Mouse (Mus musculus) cerebellum, adult 8-10 months (tissue): Measurements from ENCODE around the gene Spon1.
A peak's percentile ranks its signal among the peaks of the same experiment; 100 is the strongest.

Experiments used
- DNase-seq: peaks from one replicate; pipeline ENCODE4 v3.0.0; 2022

Gene Spon1

DNA sequence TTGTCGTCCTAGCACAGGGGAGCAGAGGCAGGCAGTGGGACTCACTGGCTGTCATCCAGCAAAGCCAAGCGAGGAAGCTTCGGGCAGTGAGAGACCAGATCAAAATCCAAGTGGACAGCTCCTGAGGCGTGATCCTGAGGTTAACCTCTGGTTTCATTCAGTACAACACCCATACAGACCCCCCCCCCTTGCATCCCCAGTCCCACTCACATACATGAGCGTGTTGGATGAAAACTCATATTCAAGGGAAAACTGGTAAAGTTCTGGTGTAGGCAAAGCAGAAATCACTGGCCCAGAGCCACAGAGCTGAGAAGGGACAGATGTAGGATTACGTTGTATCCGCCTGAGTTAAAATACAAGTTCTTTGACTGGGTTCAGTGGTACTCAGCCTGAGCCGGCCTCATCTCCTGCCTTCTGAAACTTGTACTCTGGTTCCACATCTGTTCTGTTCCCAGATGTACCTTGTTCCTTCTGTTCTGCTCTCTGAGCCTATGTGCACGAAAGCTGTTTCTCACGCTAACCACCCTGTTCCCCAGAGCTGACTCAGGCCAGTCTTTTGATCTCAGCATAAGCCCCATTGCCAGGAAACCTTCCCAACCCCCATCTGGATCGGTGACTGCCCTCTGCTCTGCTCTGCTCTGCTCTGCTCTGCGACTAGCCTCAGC is 143.5 kb downstream of the Spon1 start:
- DNase-seq, result no peak

DNA sequence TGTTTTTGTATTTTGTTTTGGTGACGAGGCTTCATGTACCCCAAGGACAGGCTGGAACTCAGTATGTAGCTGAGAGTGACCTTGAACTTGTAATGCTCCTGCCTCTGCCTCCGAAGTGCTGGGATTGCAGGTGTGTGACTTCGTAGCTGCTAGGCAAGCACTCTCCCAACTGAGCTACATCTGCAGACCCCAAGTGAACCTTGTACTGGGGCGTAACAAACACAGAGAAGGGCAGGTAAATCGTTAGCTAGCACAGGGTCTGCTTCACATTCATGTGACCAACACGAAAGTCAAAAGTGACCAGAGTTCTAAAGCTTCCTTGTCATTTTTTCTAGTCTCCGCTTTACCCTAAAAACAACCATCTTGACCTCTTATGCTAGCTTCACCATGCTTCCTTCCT is 145.1 kb downstream of the Spon1 start:
- DNase-seq, result no peak

DNA sequence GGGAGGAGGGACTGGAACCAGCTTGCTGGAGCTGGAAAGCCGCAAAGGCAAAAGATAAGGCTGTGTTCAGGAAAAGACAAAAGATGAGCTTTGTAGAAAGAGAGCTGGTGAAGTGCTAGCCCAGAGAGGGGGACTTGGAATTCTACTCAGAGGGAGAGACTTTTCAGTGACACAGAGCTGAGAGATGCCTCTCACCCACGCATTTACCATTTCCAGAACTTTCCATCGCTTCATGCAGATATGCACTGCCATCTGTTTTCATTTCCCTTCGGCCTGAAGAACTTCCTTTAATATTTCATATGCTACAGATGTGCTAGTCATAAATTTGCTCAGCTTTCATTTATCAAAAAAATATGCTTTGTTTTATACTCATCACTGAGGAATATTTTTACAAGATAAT is 150.1 kb downstream of the Spon1 start:
- DNase-seq, result no peak

DNA sequence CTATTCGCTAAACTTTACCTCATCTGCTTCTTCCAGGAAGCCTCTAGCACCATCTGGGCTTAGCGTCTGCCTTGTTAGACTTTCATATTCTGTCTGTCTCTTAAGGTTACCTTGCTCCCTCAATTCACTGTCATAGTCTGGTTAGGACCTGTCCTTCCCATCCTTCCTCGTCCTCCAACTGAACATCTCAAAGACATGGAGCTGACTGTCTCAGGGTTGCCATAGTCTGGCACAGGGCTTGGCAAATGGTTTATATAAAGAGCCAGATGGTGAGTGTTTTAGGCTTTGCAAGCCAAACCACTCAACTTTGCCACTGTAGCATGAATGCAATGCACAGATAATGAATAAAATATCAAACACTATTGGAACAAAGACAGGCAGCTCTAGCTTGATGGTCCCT is 153.1 kb downstream of the Spon1 start:
- no peak for DNase-seq

DNA sequence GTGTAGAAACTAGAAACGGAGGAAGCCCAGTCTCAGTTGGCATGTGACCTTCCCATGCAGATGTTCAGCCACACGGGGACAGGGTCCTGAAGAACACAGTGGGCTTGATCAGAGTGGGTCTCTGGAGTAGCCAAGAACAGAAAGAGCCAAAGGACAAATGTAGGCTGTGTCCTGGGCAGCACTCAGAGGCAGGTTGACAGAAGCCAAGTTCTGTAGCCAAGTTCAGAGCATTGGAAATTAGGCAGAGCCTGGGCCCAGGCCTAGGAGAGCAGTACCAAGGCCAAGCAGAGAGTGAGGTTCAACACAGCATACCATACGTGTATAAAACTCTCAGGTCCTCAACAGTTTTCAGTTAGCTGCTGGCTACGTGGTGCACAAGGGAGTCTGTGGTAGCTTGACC is 153.7 kb downstream of the Spon1 start:
- no peak for DNase-seq

DNA sequence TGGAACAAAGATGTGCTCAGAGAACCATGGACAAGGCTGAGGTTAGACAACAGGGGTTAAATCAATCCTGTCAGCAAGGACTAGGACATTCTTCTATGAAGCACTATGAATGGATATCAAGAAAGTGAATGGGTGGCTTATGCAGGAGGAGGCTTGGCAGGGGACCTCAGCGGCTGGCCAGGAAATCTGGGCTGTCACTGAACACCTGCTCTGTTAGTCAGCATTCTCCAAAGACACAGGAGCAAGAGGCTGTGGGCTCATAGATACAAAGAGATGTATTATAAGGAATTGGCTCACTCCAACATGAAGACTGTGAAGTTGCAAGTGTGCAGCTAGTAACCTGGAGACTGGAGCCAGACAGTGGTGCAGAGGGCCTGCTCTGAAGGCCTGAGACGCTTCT is 154.3 kb downstream of the Spon1 start:
- DNase-seq, result peak; percentile 22

DNA sequence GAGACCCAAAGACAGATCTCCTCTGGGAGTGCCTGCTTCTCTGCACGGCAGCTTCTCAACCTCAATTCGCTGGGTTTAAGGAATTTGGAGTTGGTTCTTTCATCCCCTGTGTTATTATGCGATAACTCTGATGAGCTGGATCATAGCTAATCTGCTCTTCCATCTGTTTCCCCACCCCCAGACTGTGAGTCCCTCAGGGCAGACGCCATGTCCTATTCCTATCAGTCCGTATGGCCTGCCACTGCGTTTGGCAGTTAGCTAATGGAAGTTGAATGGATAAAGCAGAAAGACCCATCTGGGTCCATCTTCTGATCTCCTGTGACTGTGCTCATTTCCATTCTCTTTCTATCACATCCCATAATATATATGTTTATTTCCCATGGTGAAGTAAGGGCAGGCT is 158.8 kb downstream of the Spon1 start:
- no peak for DNase-seq

DNA sequence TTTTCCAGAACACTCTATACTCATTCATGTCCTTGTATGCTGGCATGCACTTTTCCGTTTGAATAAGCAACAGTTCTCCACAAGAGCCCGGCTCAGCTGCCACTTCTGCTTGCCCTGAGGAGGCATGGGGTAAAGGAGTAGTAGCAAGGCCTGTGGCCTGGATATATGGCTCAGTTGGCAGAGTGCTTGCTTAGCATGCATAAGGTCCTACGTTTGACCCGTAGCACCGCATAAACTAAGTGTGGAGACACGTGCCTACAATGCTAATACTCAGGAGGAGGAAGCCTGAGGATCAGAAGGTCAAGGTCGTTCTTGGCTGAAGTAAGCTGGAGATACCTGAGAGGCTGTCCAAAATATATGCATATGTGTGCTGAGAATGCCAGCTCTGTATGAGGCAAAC is 185.1 kb downstream of the Spon1 start:
- no peak for DNase-seq

DNA sequence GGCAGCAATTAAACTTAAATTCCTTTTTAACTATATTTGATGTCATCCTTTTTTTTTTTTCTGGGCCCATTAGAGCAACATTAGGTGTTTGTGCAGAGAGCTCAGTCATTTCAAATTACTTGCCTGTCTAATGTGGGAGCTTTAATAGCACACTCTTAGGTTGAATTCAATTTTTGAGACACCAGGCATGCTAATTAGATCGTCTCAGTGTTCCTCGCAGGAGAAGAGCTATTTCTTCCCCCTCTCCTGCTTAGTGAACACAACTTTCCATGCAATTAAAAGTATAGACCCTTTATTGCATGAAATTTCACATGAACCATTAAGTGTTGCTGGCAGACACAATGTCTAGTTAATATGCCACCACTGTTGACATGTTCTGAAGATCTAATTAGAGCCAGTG is 189.6 kb downstream of the Spon1 start:
- DNase-seq, result no peak

DNA sequence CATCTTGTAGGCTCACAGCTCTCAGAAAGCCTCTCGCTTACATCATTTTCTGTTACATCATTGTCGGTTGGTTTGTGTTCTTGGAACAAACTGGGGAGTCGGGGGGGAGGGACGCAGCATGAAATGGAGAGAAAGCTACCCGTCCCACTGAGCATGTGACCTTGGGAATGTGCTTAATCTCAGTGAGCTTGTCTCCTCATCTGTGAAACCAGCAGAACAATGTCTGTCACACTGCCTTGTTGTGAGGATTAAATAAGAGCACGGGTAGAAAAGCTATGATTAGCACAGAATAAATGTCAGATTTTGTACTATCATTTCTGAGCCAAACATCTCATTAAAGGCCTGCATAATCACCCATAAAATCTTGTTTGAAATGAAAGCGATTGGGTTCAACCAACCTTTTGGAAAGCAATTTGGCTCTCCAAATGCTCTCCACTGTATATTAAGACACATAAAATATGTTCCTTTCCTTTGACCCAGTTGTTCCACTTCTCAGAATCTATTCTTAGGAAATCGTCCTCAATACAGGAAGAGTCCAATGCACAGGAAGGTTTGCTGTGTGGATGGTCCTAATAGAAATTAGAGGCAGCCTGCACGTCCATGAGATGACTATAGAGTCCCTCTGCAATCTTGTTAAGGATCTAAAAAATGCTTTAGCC is 195.2 kb downstream of the Spon1 start:
- DNase-seq, result no peak

DNA sequence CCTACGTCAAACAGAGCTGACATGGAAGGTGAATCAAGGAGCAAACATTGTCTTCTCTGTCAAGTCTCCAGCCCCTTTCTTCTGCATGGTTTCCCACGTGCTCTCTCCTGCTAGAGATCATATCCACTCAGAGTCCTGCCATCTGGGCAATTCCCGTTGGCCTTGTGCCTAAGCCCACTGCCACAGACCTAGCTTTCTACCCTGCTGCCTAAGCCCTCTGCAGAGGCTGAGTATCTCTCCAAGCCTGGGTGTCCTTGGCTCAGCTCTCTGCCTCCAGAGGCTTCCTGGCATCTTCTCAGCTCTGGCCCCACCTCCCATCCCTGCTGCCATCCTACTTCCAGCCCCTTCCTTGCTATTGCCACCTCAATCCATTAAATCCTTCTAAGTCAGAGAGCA is 195.7 kb downstream of the Spon1 start:
- peak; percentile 37 for DNase-seq

DNA sequence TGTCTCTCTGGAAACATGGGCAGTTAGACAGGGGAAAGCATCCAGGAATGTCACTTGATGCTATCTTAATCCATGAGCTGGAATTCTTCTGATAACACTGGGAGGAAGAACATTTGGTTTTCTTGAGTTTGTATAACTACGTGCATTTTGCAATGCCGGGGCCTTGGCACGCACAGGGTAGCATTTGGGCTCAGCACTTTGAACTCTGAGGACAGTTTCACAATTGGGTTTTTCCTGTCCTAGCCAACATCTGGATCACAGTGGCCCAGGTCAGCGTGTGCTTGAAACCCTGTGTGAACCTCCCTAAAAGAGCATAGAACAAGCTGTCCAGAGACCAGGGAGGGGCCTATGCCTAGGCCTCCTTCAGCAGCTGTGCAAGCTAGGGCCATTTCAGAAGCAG is 196.3 kb downstream of the Spon1 start:
- DNase-seq, result no peak

DNA sequence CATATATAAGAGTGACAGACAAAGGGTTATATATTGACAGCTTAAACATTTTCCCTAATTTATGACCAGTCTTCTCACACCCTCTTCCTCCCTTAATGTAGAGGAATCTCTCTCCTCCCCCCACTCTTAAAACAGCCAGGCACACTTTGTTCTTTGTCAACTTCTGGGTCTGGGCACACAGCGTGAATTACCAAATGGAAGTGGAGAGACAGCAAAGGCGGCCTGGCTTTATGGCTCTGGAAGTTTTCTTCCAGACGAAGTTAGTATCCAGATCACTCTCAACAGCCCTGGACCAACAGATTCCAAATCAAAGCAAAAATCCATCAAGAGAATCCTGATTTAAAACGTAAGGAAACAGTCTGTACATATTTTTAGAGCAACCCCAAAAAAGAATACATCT is 198.0 kb downstream of the Spon1 start:
- no peak for DNase-seq

DNA sequence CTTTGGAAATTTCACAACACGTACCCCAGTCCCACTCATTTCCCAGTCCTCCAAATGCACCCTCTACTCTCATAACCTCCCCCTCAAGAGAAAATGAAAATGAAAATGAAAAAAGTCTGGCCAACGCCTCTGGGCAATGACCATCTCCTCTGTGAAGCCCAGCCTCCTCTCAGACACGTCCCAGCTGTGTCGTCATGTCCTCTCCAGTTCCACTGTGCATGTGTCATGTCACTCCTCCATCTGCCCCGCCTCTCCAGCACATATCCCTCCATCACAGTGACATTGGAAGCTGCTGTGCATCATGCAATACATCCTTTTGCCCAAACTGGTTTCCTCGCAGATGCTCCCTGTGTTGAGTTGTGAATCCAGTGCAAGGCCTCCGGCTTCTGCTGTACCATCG is 199.8 kb downstream of the Spon1 start:
- DNase-seq, result no peak

DNA sequence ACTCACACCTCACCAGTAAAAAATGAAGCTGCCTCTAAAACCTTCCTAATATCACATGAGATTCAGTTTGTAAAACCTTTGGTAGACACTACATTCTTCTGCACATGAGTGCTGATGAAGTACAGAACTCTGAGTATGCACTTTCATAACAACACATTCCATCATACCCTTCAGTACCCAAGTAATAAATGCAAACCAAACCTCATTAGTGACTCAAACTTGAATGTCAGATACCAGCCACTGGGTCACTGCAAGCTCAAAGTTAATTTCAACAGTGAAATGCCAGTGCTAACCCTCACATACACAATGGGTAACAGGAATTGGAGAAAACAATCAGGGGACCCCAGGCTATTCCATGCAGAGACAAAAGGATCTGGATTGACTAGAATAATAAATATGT is 203.4 kb downstream of the Spon1 start:
- no peak for DNase-seq

DNA sequence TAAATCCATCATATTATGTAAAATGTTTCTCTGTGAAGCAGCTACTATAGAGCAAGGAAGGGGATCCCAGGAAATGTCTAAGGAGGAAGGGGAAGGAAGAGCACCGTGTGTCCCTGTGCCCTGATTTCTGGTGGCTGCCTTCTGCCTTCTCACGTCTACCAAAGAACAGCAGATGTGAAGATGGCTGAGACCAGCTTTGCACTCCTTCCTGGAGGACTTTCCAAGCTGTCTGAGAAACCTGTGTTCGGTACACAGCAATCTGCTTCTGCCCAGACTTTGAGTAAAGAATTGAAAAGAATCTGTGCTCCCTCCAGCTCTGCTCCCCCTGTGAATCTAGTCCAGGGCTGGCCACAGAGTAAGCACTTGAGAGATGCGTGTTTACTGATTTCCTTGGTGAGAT is 206.7 kb downstream of the Spon1 start:
- DNase-seq, result no peak

DNA sequence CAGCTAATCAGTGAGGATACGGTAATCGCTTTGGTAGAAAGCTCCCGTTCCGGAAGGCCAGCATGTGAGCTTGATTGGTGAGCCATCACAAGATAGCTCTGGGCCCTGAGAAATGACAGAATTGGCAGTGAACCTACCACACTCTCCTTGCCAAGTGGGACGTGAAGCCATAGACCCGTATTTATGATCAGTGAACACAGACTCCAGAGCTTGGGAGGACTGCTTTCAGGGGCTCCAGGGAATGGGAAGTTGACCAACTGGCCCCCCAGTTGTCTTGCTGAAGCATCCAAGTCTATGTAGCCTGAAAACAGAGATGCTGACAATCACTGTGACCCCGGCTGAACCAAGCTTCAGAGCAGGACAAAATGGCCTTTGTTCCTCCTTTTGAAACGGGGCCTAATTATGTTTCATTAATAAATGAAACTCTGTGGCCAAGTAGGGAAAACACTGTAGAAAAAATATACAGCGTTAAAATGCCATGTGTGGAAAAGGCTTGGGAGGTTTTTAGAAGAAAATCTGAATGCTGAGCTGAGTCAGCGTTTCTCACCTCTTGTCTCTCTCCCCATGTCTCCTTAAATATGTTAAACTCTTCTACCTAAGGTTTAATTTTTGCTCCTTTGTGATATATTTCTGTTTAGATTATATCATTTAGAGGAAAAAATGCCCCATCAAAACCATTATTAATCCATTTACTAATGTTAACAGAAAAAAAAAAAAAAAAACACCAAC is 220.8 kb downstream of the Spon1 start:
- peak; percentile 31 for DNase-seq

DNA sequence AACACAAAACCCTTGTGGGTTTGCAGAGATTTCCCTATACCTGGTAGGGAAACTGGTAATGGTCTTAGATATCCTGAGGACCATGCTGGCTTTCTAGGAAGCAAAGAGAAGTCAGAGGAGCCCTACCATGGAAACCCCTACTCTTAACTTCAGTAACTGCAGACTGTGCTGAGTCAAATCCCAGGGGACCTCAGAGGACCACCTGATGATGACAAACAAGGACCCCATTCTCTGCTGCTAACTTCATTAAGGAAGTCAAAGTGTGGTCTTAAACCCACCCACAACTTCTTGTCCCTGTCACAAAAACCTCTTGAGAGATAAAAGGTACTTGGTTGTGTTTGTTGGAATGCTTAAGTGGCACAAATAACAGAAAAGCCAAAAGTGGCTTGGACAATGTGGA is 222.4 kb downstream of the Spon1 start:
- no peak for DNase-seq

DNA sequence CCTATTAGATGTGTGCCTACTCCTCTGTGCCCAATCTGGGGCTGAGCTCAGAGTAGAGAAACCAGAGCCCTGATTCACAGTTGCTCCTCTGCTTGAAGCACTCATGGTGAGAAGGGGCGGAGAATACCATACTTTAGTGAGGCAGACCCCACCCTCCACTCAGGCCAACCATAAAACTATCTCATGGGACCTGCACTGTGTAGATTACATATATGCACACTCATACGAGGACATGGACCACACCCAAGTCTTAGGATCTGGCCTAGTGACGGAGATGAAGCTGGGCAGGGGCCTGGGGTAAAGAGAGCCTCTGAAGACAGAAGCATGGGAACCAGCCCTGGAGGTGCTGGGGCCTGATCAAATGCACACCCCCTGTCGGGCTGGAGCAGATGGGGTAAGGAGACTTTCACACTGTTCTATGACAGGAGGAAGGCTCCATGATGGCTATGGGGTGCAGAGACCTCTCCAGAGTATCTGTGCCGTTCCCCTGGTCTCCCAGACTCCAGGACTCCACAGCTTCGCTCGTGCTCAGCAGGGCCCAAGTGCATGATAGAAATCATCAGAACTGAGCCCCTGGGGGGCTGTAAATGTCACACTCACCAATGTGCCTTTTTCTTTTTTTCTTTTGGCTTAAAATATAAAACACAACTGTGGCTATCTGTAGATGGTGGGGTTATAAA is 232.0 kb downstream of the Spon1 start:
- DNase-seq, result no peak

DNA sequence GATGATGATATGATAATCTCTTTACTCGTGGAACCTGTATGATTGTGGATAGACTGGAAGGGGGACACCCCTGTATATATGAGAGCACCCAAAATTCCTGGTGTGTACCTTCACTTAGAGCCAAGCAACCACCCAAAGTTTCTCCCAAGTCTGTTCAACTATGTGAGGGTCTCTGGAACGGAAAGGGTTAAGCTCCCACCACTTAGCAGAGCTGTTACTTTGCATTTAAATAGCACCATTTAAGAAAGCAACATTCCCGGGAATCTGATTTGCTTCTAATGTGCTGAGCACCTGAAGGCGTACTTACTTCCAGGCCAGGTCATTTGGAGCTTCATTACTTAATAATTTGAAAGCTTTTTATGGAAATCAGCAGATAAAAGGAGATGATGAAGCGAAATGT is 238.4 kb downstream of the Spon1 start:
- DNase-seq, result no peak

DNA sequence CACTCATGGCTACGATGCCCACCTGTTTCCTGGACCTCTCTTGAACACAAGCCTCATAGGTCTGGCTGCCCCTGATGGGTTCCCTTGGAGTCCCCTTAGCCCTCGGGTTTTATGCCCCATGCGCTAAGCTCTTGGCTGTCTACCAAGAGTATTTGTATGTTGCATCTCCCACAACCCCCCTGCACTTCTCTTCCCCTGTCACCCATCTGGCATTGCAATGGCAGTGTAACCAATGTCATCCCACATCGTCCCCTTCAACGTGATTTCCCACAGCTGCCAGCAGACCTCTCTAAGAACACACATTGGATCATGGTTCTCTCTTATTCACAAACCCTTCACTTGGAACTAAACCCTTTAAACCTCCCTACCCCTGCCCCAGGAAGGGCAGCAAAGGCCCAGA is 239.7 kb downstream of the Spon1 start:
- no peak for DNase-seq

DNA sequence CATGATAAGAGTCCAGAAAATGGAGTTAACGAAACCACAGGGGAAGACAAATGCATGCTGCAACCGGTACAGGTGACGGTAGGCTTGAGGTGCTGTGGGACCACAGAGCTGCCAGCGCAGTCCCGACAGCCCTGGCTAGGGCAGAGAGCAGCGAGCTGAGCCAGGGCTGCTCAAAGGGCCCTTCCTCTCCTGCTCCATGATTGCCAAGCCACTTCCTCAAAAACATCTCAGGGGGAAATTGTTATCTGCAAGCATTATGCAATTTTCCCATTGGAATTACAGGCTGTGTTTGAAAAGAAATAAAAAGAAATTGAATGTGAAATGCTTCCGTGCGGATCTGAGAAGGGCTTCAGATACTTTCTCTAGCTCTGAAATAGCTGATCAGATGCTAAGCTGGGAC is 240.7 kb downstream of the Spon1 start:
- DNase-seq, result no peak

DNA sequence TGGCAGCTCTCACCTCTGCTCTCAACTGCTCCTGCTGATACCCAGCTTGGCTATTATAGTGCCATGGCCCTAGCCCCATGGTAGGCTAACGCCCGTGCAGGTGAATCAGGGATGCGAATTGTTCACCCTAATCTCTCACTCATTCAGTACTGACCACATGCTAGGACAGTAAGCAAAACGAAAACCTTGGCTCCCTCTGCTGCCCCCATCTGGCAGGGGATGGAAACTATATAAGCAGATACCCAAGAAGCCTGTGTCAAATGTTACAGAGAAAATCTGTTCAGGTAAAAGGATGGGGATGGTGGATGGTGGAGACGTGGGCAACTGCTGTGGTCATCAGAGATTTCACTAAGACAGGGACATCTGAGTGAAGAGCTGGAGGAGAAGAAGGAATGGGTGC is 241.8 kb downstream of the Spon1 start:
- no peak for DNase-seq
